Mouse (Mus musculus) liver, postnatal 0 days (tissue): ENCODE measurements at regions not wholly inside any gene's neighbourhood (a gene's known extent, or its start where the extent isn't known, plus 50 kb on each side); places are given as distances from the start of the nearest gene placed in this dataset.

Source experiments
- ATAC-seq: fragments of 200-750 bp; cut with Nextera tagmentation; 2 replicates; pipeline ENCODE4 v1.8.0; 2017; ENCODE audit warnings: mild to moderate bottlenecking, moderate library complexity
- DNase-seq: peaks from one replicate; pipeline ENCODE4 v3.0.0-alpha.2; 2016
- H3K27ac ChIP-seq: fragments of 300-500 bp; sonication (generic); 2 replicates; pipeline ENCODE4 v1.5.1; 2014; ENCODE audit warnings: antibody characterized with exemption, moderate library complexity, mild to moderate bottlenecking, low read depth
- H3K27me3 ChIP-seq: fragments of 300-500 bp; sonication (generic); 2 replicates; pipeline ENCODE4 v1.6.1; 2014; ENCODE audit warnings: low read length, control low read depth, mixed read lengths; ENCODE audit not compliant: insufficient read depth
- H3K36me3 ChIP-seq: fragments of 300-500 bp; sonication (generic); replicated peaks from 2 replicates; pipeline ENCODE4 v1.6.1; 2014; ENCODE audit warnings: mild to moderate bottlenecking, control low read depth, low read length, moderate library complexity, mixed read lengths; ENCODE audit not compliant: insufficient read depth
- H3K4me1 ChIP-seq: fragments of 300-500 bp; sonication (generic); 2 replicates; pipeline ENCODE4 v1.6.1; 2014; ENCODE audit warnings: antibody characterized with exemption, mild to moderate bottlenecking, control low read depth; ENCODE audit not compliant: insufficient read depth
- H3K4me2 ChIP-seq: fragments of 300-500 bp; sonication (generic); 2 replicates; pipeline ENCODE4 v1.6.1; 2014; ENCODE audit warnings: low read depth, mild to moderate bottlenecking, low read length, moderate library complexity, mixed read lengths
- H3K4me3 ChIP-seq: fragments of 300-500 bp; sonication (generic); 2 replicates; pipeline ENCODE4 v1.5.1; 2014; ENCODE audit warnings: low read depth, low read length
- H3K9ac ChIP-seq: fragments of 300-500 bp; sonication (generic); replicated peaks from 2 replicates; pipeline ENCODE4 v1.6.1; 2014; ENCODE audit warnings: mild to moderate bottlenecking, moderate library complexity
- H3K9me3 ChIP-seq: fragments of 300-500 bp; sonication (generic); 2 replicates; pipeline ENCODE4 v1.6.1; 2016; ENCODE audit warnings: mild to moderate bottlenecking, control low read depth, low read length, mixed read lengths
- CTCF ChIP-seq: sonication (generic); IDR thresholded peaks from 2 replicates; pipeline ENCODE4 v1.5.1; 2016; ENCODE audit warnings: antibody characterized with exemption, low read depth
- EP300 ChIP-seq: IDR thresholded peaks from 2 replicates; pipeline ENCODE4 v1.6.1; 2016; ENCODE audit warnings: antibody characterized with exemption, low read depth, mild to moderate bottlenecking
- WGBS: fragments of 180-500 bp; shearing (Covaris S2); extraction: QIAGEN DNeasy Blood & Tissue Kit; methylation state at CpG from one replicate; pipeline ENCODE4 v1.1.7; 2014; ENCODE audit not compliant: insufficient replicate concordance; 5-methylcytosine and 5-hydroxymethylcytosine counted together

DNA sequence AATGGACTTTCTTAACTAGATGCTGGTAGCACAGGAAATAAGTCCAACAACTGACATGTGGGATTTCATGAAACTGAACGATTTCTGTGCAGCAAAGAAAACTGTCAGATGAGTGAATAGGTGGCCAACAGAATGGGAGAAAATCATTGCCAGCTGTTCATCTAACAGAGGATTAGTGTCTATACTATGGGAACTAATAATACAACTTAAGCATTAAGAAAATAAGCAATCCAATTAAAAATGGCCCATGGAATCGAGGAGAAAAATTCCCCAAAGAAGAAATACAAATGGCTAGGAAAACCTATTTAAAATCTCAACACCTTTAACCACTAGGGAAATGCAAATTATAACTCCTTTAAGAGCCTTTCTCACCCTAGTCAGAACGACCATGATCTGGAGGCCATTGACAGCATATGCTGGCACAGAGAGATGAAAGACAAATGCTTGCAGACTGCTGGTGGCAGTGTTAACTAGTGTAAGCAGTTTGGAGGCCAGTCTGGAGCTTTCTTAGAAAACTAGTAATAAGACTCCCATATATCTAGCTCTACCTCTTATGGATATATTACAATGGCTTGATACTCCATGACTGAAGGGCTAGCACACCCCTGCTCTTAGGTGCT lies 521.6 kb downstream of the Tmem182 start:
- Histone ChIP-seq H3K27me3 (no peaks in the 10 kb centered on the region), H3K27ac (no peak overlapping the region), H3K4me1 (no peaks in the 10 kb centered on the region), H3K4me2 (no peak overlapping the region), H3K9me3 (no peaks in the 10 kb centered on the region), H3K9ac (no peak overlapping the region), H3K36me3 (no peaks in the 10 kb centered on the region), H3K4me3 (no peak overlapping the region)
- WGBS: 49% methylated on average over 3 of the region's 3 CpGs
- no peak for TF ChIP-seq EP300
- DNase-seq (no peak), ATAC-seq (no peak)

DNA sequence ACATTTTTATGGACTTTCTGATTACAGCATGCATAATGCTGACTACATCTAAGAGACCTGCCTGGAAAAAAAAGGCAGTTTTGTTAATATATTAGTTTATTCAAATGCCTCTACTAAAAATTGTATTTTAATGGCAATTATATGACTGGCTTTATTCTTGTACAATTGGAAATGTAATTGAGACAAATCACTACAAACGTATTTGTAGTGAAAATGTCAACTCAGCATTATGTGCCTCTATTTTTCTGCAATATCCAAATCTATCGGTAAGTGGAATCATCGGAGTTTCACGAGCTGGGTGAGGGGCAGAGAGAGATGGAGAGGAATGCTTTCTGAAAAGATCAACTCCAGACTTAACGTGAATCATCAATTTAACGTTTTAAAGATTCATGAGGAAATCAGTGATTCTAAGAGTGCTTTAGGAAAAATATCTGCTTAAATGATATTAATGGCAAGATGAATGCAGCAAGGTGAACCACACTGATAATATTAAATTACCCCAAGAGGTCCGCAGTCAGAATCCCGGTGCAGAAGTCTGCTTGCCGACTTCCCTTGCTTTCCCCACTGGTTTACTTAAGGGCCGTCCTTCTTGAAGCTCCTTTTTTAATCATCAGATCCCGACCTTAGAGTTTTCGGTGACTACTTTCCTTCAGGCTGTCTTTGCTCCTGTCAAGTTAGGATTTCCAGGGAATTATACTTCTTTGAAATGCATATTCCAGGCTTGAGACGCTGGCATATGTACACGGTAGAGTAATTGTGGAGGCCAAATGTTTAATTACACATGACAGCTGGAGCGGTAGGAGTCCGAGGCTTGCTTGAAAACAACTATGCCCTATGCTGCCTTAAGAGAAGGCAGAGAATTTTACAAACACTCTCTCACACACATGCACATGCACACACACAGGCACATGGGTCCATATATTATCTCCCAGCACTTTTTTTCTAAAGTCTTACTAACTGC lies 544.7 kb downstream of the Tmem182 start:
- no peak for TF ChIP-seq CTCF
- no peak for TF ChIP-seq EP300
- DNase-seq: no peak
- no peak for ATAC-seq
- Histone ChIP-seq H3K36me3 (no peaks in the 10 kb centered on the region), H3K4me2 (no peak overlapping the region), H3K9me3 (no peaks in the 10 kb centered on the region), H3K4me3 (no peak overlapping the region), H3K27me3 (no peaks in the 10 kb centered on the region), H3K4me1 (no peaks in the 10 kb centered on the region), H3K9ac (no peak overlapping the region), H3K27ac (no peak overlapping the region)
- WGBS: 80% methylated on average over 16 of the region's 16 CpGs

GRCm38 (mm10) chr1:41359061-41359460 lies 553.7 kb downstream of the Tmem182 start:
- DNase-seq: no peak

GRCm38 (mm10) chr1:41361512-41361911 lies 556.1 kb downstream of the Tmem182 start:
- Histone ChIP-seq H3K9me3 (no peaks in the 10 kb centered on the region), H3K27ac (no peak overlapping the region), H3K9ac (no peak overlapping the region), H3K36me3 (no peaks in the 10 kb centered on the region), H3K4me3 (no peak overlapping the region), H3K4me1 (no peaks in the 10 kb centered on the region), H3K27me3 (no peaks in the 10 kb centered on the region), H3K4me2 (no peak overlapping the region)
- 70% methylated on average over 3 of the region's 3 CpGs for WGBS
- TF ChIP-seq EP300: no peak
- no peak for TF ChIP-seq CTCF
- no peak for DNase-seq
- ATAC-seq: no peak

More at GRCm38 (mm10) chr1:41359061-41359460, 553.7 kb downstream of the Tmem182 start:
- H3K27me3 ChIP-seq: no peaks in the 10 kb centered on the region
- no peaks in the 10 kb centered on the region for H3K36me3 ChIP-seq
- TF ChIP-seq EP300 (no peak), CTCF (no peak)
- no peak for ATAC-seq
- H3K4me3 ChIP-seq: no peak overlapping the region
- no peak overlapping the region for H3K9ac ChIP-seq
- no peak overlapping the region for H3K4me2 ChIP-seq
- no peak overlapping the region for H3K27ac ChIP-seq
- no peaks in the 10 kb centered on the region for H3K4me1 ChIP-seq
- no peaks in the 10 kb centered on the region for H3K9me3 ChIP-seq
- 43% methylated on average over 4 of the region's 4 CpGs for WGBS

DNA sequence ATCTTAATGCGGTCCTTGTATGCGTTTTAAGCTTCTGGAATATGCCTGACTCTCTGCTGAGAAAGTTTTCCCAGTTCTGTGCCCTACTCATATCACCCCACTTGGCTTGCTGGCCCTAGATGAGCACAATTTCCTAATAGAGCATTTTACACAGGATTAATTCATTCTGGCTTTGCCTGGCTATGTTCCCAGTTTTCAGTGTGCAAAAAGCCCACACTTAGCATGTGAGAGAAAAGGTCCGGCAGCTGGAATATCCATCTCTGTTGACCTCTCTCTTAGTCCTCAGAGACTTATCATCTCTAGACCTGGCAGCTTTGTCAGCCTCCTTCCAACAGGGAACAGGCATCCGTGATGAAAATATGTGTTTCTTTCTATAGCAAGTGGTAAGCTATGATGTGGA lies 574.6 kb downstream of the Tmem182 start:
- DNase-seq (no peak), ATAC-seq (no peak)
- Histone ChIP-seq H3K4me1 (no peaks in the 10 kb centered on the region), H3K27me3 (no peaks in the 10 kb centered on the region), H3K9ac (no peak overlapping the region), H3K4me2 (no peak overlapping the region), H3K4me3 (no peak overlapping the region), H3K36me3 (no peaks in the 10 kb centered on the region), H3K9me3 (no peaks in the 10 kb centered on the region), H3K27ac (no peak overlapping the region)
- TF ChIP-seq EP300 (no peak), CTCF (no peak)
- 73% methylated on average over 4 of the region's 4 CpGs for WGBS

GRCm38 (mm10) chr1:41381487-41381886 lies 576.1 kb downstream of the Tmem182 start:
- ATAC-seq: no peak
- no peaks in the 10 kb centered on the region for H3K27me3 ChIP-seq
- no peak for TF ChIP-seq EP300
- TF ChIP-seq CTCF: no peak
- H3K4me2 ChIP-seq: no peak overlapping the region
- H3K9ac ChIP-seq: no peak overlapping the region
- DNase-seq: no peak
- H3K4me3 ChIP-seq: no peak overlapping the region
- no peaks in the 10 kb centered on the region for H3K9me3 ChIP-seq
- no peak overlapping the region for H3K27ac ChIP-seq
- no peaks in the 10 kb centered on the region for H3K4me1 ChIP-seq
- 74% methylated on average over 7 of the region's 7 CpGs for WGBS
- H3K36me3 ChIP-seq: no peaks in the 10 kb centered on the region
